In the genomic region with DNA sequence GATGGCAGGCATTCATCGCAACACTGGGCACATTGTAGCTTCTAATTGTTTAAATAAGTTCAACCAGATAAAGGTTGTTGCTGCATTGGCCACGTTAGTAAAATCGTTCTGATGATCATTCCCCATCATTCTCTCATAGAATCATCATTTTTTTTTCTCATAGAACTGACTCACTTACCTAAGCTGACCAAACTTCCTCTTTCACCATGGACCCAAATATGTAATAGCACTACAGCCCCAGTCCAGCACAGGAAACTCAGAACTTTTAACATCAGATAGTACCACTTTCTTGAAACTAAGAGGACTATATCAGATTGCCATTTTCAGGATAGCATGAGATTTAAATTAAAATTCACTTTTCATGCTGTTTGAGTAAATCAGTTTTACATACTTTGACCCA, we compare ENCODE assay signal across 26 mouse cellular contexts.
"Had no signal": no experiment of that assay in that cellular context is flagged by ENCODE, and none has a peak within 500 bp of the region (broad histone marks: within the 10 kb centered on the region; RNA-seq: fewer than 3 reads in every experiment).

No protein-coding gene starts in this region.

- H3K4me1 ChIP-seq: heart, embryonic 15.5 days; hindbrain, embryonic 13.5 days; hindbrain, embryonic 15.5 days; kidney, embryonic 15.5 days; limb, embryonic 10.5 days; limb, embryonic 12.5 days; liver, embryonic 13.5 days had no signal

- ATAC-seq: hindbrain, postnatal 0 days; intestine, embryonic 16.5 days had no signal

- H3K9ac ChIP-seq: heart, embryonic 13.5 days; heart, embryonic 15.5 days; hindbrain, embryonic 13.5 days; hindbrain, embryonic 15.5 days; kidney, embryonic 15.5 days; limb, embryonic 12.5 days; liver, embryonic 13.5 days had no signal

- H3K4me3 ChIP-seq: heart, embryonic 10.5 days; heart, embryonic 13.5 days; heart, embryonic 15.5 days; hindbrain, embryonic 13.5 days; hindbrain, embryonic 15.5 days; kidney, embryonic 15.5 days; limb, embryonic 10.5 days; limb, embryonic 12.5 days; liver, embryonic 13.5 days had no signal

- DNase-seq: gastrocnemius, postnatal 10 days; gastrocnemius, postnatal 25 days; heart, adult 18-20 months; heart, postnatal 14 days; heart, postnatal 36 days; kidney, adult 11 months; kidney, adult 2 months; kidney, adult 9 months; kidney, postnatal 14 days; kidney, postnatal 36 days; layer of hippocampus, adult 9-11 months; layer of hippocampus, postnatal 36 days; liver; liver, embryonic 13.5 days had no signal

- H3K27me3 ChIP-seq: heart, embryonic 13.5 days; heart, embryonic 15.5 days; hindbrain, embryonic 13.5 days; hindbrain, embryonic 15.5 days; kidney, embryonic 15.5 days; limb, embryonic 12.5 days; liver, embryonic 13.5 days had no signal

- H3K36me3 ChIP-seq: heart, embryonic 10.5 days; heart, embryonic 13.5 days; heart, embryonic 15.5 days; hindbrain, embryonic 13.5 days; hindbrain, embryonic 15.5 days; kidney, embryonic 15.5 days; limb, embryonic 10.5 days; limb, embryonic 12.5 days; liver, embryonic 13.5 days had no signal

- H3K9me3 ChIP-seq: heart, embryonic 10.5 days; heart, embryonic 13.5 days; heart, embryonic 15.5 days; hindbrain, embryonic 13.5 days; hindbrain, embryonic 15.5 days; kidney, embryonic 15.5 days; limb, embryonic 10.5 days; limb, embryonic 12.5 days; liver, embryonic 13.5 days had no signal

- H3K27ac ChIP-seq: heart, embryonic 10.5 days; heart, embryonic 13.5 days; heart, embryonic 15.5 days; hindbrain, embryonic 13.5 days; hindbrain, embryonic 15.5 days; hindbrain, postnatal 0 days; kidney, embryonic 15.5 days; kidney, postnatal 0 days; limb, embryonic 10.5 days; limb, embryonic 12.5 days; liver, embryonic 13.5 days had no signal

- H3K4me2 ChIP-seq: heart, embryonic 13.5 days; heart, embryonic 15.5 days; hindbrain, embryonic 13.5 days; hindbrain, embryonic 15.5 days; kidney, embryonic 15.5 days; limb, embryonic 12.5 days; liver, embryonic 11.5 days; liver, embryonic 13.5 days had no signal
